Mouse (Mus musculus) neural tube, embryonic 13.5 days (tissue): ENCODE results near the gene Cpe. TPM values are rescaled to one million over a fixed set of nuclear protein-coding genes. Genes with fewer than 3 reads are reported as not detected.

Source experiments
- ATAC-seq: fragments of 200-750 bp; cut with Nextera tagmentation; 2 replicates; pipeline ENCODE4 v1.8.0; 2017; ENCODE audit warnings: low read depth, mild to moderate bottlenecking, moderate TSS enrichment, moderate library complexity
- H3K27ac ChIP-seq: fragments of 300-500 bp; sonication (generic); replicated peaks from 2 replicates; pipeline ENCODE4 v1.5.1; 2015; ENCODE audit warnings: moderate library complexity, mild to moderate bottlenecking, inconsistent platforms
- H3K27me3 ChIP-seq: fragments of 300-500 bp; sonication (generic); 2 replicates; pipeline ENCODE4 v1.6.1; 2015; ENCODE audit warnings: mild to moderate bottlenecking, inconsistent platforms
- H3K36me3 ChIP-seq: fragments of 300-500 bp; sonication (generic); 2 replicates; pipeline ENCODE4 v1.6.1; 2015; ENCODE audit warnings: mild to moderate bottlenecking, inconsistent platforms
- H3K4me1 ChIP-seq: fragments of 300-500 bp; sonication (generic); replicated peaks from 2 replicates; pipeline ENCODE4 v1.6.1; 2015; ENCODE audit warnings: inconsistent platforms
- H3K4me2 ChIP-seq: fragments of 300-500 bp; sonication (generic); 2 replicates; pipeline ENCODE4 v1.6.1; 2015; ENCODE audit warnings: inconsistent platforms, mild to moderate bottlenecking, moderate library complexity
- H3K4me3 ChIP-seq: fragments of 300-500 bp; sonication (generic); 2 replicates; pipeline ENCODE4 v1.5.1; 2015; ENCODE audit warnings: mild to moderate bottlenecking, inconsistent platforms
- H3K9ac ChIP-seq: fragments of 300-500 bp; sonication (generic); 2 replicates; pipeline ENCODE4 v1.6.1; 2015; ENCODE audit warnings: moderate library complexity, mild to moderate bottlenecking, inconsistent platforms
- H3K9me3 ChIP-seq: fragments of 300-500 bp; sonication (generic); 2 replicates; pipeline ENCODE4 v1.6.1; 2016; ENCODE audit warnings: inconsistent platforms
- WGBS: fragments of 180-500 bp; shearing (Covaris S2); methylation state at CpG from one replicate; pipeline ENCODE4 v1.1.7; 2015; 5-methylcytosine and 5-hydroxymethylcytosine counted together
- polyA plus RNA-seq: library from polyadenylated mRNA; unstranded; fragments of >200 nt; fragmentation: Nextera tagmentation; extraction: Ambion mirVana; gene quantifications from 2 replicates; pipeline ENCODE4 v1.2.1, GENCODE M21; 2015

Cpe gene
- polyA plus RNA-seq, 1 experiment from 2014 or later = 662 TPM

DNA sequence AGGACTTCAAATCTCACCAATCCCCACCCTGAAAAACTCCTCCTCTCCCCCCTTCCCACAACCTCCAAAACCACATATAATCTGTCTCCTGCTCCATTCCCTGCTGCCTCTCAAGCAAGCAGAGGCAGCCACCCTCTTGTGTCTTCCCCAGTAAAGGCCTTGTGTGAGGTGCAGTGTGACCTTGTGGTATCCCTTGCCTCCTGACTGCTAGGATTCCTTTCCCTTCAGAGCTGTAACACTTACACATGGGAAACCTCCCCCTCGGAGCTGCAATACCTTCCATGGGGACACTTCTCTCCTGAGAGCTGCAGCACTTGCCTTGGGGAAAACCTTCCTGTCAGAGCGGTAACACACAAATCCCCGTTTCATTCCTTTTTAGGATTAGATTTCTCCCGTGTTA lies 96.5 kb downstream of the Cpe start:
- Histone ChIP-seq H3K36me3 (peaks cover 43% of the 10 kb centered on the region), H3K4me3 (no peak overlapping the region), H3K27me3 (no peaks in the 10 kb centered on the region), H3K4me1 (no peaks in the 10 kb centered on the region), H3K27ac (no peak overlapping the region), H3K9ac (no peak overlapping the region), H3K9me3 (no peaks in the 10 kb centered on the region), H3K4me2 (no peak overlapping the region)
- ATAC-seq = no peak
- WGBS = 81% methylated on average over 4 of the region's 4 CpGs

DNA sequence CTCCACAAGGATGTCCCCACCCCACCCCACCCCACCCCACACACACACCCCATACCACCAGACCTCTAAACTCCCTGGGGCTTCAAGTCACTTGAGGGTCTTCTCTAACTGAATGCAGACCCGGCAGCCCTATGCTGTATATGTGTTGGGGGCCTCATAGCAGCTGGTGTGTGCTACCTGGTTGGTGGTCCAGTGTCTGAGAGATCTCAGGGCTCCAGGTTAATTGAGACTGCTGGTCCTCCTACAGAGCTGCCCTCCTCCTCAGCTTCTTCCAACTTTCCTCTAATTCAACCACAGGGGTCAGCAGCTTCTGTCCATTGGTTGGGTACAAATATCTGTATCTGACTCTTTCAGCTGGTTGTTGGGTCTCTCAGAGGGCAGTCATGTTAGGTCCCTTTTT lies 102.4 kb downstream of the Cpe start:
- H3K4me3 ChIP-seq = no peak overlapping the region
- 89% methylated on average over 1 of the region's 1 CpGs for WGBS
- no peak for ATAC-seq
- H3K27ac ChIP-seq = no peak overlapping the region
- H3K4me1 ChIP-seq = no peaks in the 10 kb centered on the region
- peaks cover 42% of the 10 kb centered on the region for H3K36me3 ChIP-seq
- H3K27me3 ChIP-seq = no peaks in the 10 kb centered on the region
- H3K9me3 ChIP-seq = no peaks in the 10 kb centered on the region
- no peak overlapping the region for H3K9ac ChIP-seq
- no peak overlapping the region for H3K4me2 ChIP-seq

DNA sequence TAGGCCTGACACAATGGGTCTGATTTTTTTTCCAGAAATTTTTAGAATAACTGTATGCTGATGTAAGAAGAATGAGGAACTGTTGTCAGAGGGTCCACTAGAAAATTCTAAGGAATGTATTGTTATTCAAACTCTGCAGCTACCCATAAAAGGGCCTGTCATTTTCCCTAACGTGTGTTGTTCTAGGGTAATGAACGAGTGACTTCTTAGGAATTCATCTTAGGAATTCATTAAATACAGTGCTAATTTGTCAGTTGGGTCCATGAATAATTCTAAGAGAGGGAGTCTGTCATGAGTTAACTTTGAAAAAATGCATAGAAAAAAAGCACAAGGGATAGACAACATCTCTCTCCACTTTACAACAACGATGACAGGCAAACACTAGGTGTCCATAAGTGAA lies 110.0 kb downstream of the Cpe start:
- Histone ChIP-seq H3K4me1 (no peaks in the 10 kb centered on the region), H3K27me3 (no peaks in the 10 kb centered on the region), H3K4me3 (no peak overlapping the region), H3K4me2 (no peak overlapping the region), H3K27ac (no peak overlapping the region), H3K36me3 (no peaks in the 10 kb centered on the region), H3K9me3 (no peaks in the 10 kb centered on the region), H3K9ac (no peak overlapping the region)
- no peak for ATAC-seq
- WGBS = 58% methylated on average over 3 of the region's 3 CpGs

DNA sequence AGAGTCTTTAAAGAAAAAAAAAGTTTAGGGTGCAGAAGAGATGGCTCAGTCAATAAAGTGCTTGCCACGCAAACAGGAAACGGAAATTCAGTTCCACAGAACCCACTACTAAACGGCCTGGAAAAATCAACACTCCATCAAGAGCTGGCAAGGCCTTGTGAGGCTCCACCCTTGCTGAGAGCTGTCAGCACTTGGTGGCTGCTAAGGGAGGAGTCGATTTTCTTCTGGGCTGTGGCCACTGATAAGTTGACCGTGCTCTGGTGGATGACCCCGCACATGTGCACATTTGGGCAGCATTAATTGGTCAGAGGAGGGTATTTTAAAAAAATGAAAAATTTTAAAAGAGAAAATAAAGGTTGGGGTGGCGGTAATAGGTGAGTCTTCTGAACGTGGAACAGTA lies 114.6 kb downstream of the Cpe start:
- H3K36me3 ChIP-seq = no peaks in the 10 kb centered on the region
- no peak for ATAC-seq
- H3K27me3 ChIP-seq = no peaks in the 10 kb centered on the region
- no peak overlapping the region for H3K9ac ChIP-seq
- H3K27ac ChIP-seq = no peak overlapping the region
- H3K4me3 ChIP-seq = no peak overlapping the region
- no peaks in the 10 kb centered on the region for H3K9me3 ChIP-seq
- no peaks in the 10 kb centered on the region for H3K4me1 ChIP-seq
- H3K4me2 ChIP-seq = no peak overlapping the region
- 85% methylated on average over 8 of the region's 8 CpGs for WGBS

DNA sequence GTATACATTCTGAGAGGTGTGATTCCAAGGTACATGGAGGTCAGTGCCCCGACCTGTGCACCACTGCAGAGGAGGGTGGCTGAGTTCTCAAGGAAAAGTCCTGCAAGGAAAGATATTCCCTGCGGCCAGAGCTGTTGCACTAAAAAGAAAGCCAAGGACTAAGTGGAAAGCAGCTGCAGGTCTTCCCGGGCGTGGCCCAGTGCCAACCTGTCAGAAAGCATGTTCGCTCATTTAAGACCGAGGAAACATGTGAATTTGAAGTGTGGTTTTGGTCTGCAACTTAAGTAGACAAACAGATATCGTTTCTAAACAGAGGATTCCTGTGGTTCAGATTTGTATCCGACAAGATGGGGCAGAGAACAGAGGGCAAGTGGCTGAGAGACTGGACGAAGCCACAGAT lies 117.9 kb downstream of the Cpe start:
- no peak overlapping the region for H3K4me2 ChIP-seq
- WGBS = 95% methylated on average over 9 of the region's 9 CpGs
- no peak for ATAC-seq
- H3K27me3 ChIP-seq = no peaks in the 10 kb centered on the region
- H3K4me3 ChIP-seq = no peak overlapping the region
- H3K36me3 ChIP-seq = no peaks in the 10 kb centered on the region
- no peaks in the 10 kb centered on the region for H3K4me1 ChIP-seq
- H3K27ac ChIP-seq = no peak overlapping the region
- no peak overlapping the region for H3K9ac ChIP-seq
- no peaks in the 10 kb centered on the region for H3K9me3 ChIP-seq

DNA sequence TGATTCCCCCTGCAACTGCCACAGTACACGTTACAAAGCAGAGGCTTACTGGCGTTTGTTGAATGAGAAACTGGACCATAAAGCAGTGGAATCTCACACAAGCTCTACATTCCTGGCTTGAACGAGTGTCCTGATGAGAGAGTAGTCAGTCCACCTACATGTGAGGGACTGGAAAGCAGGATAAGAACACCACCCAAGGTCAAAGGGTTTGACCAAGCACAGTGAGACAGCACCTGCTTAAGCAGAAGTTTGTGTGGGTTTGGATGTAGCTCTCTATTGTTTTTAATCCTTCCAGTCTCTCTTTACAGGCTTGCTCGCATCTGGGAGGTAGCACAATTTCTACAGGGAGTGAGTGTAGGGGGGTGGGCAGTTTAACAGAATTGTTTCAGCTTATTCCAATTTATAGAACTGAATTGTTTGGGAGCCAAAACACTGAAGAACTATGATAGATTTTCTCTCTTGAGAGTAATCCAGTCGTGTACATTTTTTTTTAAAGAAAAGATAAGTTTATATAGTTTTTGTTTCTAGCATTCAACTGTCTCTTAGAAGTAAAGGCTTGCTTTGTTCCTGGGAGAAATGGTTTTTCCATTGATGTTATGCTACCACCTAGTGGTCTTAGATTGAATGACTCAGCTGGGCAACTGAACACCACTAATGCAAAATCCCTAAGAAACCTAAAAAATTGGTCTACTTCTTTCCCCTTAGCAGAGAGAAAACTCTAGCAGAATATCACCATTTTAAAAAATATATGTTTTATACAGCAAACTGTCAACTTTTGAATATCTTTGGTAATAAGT lies 144.6 kb downstream of the Cpe start:
- Histone ChIP-seq H3K27ac (no peak overlapping the region), H3K9ac (no peak overlapping the region), H3K9me3 (no peaks in the 10 kb centered on the region), H3K27me3 (no peaks in the 10 kb centered on the region), H3K4me2 (no peak overlapping the region), H3K36me3 (no peaks in the 10 kb centered on the region), H3K4me1 (no peaks in the 10 kb centered on the region), H3K4me3 (no peak overlapping the region)
- ATAC-seq = peak; percentile 72; the same call in 1 of the 2 replicates
- WGBS = 16% methylated on average over 5 of the region's 5 CpGs

DNA sequence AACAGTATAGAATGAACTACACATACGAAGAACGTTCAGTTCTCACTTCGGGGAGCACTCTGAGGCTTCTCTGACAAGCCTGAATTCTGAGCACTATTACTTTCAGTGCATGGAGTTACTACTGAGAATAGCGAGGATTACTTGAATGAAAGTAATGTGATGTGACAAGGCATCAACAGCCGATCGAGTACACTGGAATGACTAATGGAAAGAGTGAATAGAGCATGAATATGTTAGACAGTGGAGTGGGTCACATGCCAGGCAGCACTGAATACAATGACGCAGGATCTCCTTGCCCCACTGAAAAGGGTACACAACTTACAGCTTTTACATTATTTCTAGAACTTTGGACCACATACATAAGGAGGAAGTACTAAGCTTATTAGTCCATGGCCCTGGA lies 149.4 kb downstream of the Cpe start:
- Histone ChIP-seq H3K9me3 (peaks cover 9% of the 10 kb centered on the region; the same call in 1 of the 2 replicates), H3K27me3 (no peaks in the 10 kb centered on the region), H3K4me3 (no peak overlapping the region), H3K4me2 (no peak overlapping the region), H3K4me1 (no peaks in the 10 kb centered on the region), H3K9ac (no peak overlapping the region), H3K36me3 (no peaks in the 10 kb centered on the region), H3K27ac (no peak overlapping the region)
- no peak for ATAC-seq
- WGBS = 92% methylated on average over 7 of the region's 7 CpGs

Other genes with a start within 250 kb of the Cpe start
- 126 and 138 TPM in 2 replicates for gene Msmo1, start 40.7 kb upstream of the Cpe start, polyA plus RNA-seq
- 32.3 and 32.8 TPM in 2 replicates for gene Klhl2, start 157.0 kb upstream of the Cpe start, polyA plus RNA-seq